Mouse (Mus musculus) embryonic fibroblast, embryonic 13.5 days (primary cell): ENCODE measurements around the gene Tnn.

Source experiments
- CTCF ChIP-seq: IDR thresholded peaks from 2 replicates; pipeline ENCODE4 v1.5.1; 2011; ENCODE audit warnings: mild to moderate bottlenecking, control low read depth, low read length, moderate library complexity, borderline replicate concordance; ENCODE audit not compliant: insufficient read depth
- POLR2A ChIP-seq: IDR thresholded peaks from 2 replicates; pipeline ENCODE4 v1.6.1; 2011; ENCODE audit warnings: low read depth, mild to moderate bottlenecking, control low read depth, low read length, moderate library complexity

DNA sequence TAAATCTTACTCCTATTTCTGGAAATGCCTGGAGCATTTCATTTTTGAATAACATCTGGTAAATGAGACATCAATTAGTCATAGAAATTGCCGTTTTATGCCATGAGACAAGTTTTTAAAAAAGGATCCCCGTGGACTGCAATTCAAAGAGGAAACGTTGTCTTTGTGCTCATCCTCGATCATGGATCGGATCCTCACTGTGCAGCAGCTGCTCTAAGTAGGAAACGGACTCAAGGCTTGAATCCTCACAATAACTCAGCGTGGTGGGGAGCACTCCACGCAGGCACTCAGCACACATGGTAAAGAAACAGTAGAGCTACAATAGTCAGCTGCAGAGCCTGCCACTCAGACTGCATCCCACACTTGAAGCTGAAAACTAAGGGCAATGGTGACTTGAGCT, 23.5 kb upstream of the Tnn start:
- TF ChIP-seq POLR2A (no peak), CTCF (no peak)
